Mouse (Mus musculus): ENCODE results near the gene Dbp.

The Dbp gene

GRCm38 (mm10) chr7:45730727-45731431 lies 26.0 kb downstream of the Dbp start:
- DNase-seq = no peak

- DNase-seq = no peak
These were observed 28.6 kb downstream of the Dbp start for GRCm38 (mm10) chr7:45733477-45733876.

GRCm38 (mm10) chr7:45739162-45739763 lies 34.4 kb downstream of the Dbp start:
- peak; percentile 87 for DNase-seq

GRCm38 (mm10) chr7:45739820-45740219 lies 34.9 kb downstream of the Dbp start:
- DNase-seq = no peak

GRCm38 (mm10) chr7:45741308-45741707 lies 36.4 kb downstream of the Dbp start:
- DNase-seq = no peak

GRCm38 (mm10) chr7:45741777-45742176 lies 36.9 kb downstream of the Dbp start:
- peak; percentile 63 for DNase-seq

GRCm38 (mm10) chr7:45742338-45742737 lies 37.5 kb downstream of the Dbp start:
- peak; percentile 89 for DNase-seq

- peak; percentile 75 for DNase-seq
These were observed 39.5 kb downstream of the Dbp start for GRCm38 (mm10) chr7:45744387-45744786.

- no peak for DNase-seq
These were observed 41.6 kb downstream of the Dbp start for GRCm38 (mm10) chr7:45746518-45746917.

- DNase-seq = no peak
These were observed 42.6 kb downstream of the Dbp start for GRCm38 (mm10) chr7:45747450-45747849.

GRCm38 (mm10) chr7:45748110-45748509 lies 43.2 kb downstream of the Dbp start:
- DNase-seq = no peak

- DNase-seq = no peak
These were observed 44.5 kb downstream of the Dbp start for GRCm38 (mm10) chr7:45749401-45749800.

- no peak for DNase-seq
These were observed 45.3 kb downstream of the Dbp start for GRCm38 (mm10) chr7:45750162-45750561.

- DNase-seq = no peak
These were observed 50.8 kb downstream of the Dbp start for GRCm38 (mm10) chr7:45755703-45756102.

- DNase-seq = no peak
These were observed 54.5 kb downstream of the Dbp start for GRCm38 (mm10) chr7:45759400-45759799.

All from right cerebral cortex, adult 18-20 months (tissue).